Mouse (Mus musculus) stomach, postnatal 0 days (tissue): ENCODE data around the gene Olfr520.

Experiments
- CTCF ChIP-seq: IDR thresholded peaks from 2 replicates; pipeline ENCODE4 v1.5.1; 2016; ENCODE audit warnings: antibody characterized with exemption, low read depth, mild to moderate bottlenecking, moderate library complexity
- EP300 ChIP-seq: optimal IDR thresholded peaks from 2 replicates; pipeline ENCODE3; 2016; ENCODE audit warnings: antibody characterized with exemption

- TF ChIP-seq CTCF: no peak
- TF ChIP-seq EP300: no peak
Observed at GRCm38 (mm10) chr7:99699106-99699505, 31.0 kb upstream of the Olfr520 start.
